Mouse (Mus musculus) brain, embryonic 14.5 days (tissue): ENCODE measurements at regions not wholly inside any gene's neighbourhood (a gene's known extent, or its start where the extent isn't known, plus 50 kb on each side); places are given as distances from the start of the nearest gene placed in this dataset.

Source experiments
- DNase-seq: peaks from one replicate; pipeline ENCODE4 v3.0.0-alpha.2; 2011; ENCODE audit warnings: low read depth
- CTCF ChIP-seq: fragments of 200-500 bp; IDR thresholded peaks from 2 replicates; pipeline ENCODE4 v1.5.1; 2012; ENCODE audit warnings: inconsistent platforms, mild to moderate bottlenecking, moderate library complexity, borderline replicate concordance; ENCODE audit not compliant: insufficient read depth, insufficient read length; ENCODE audit errors: extremely low read depth
- POLR2A ChIP-seq: fragments of 200-500 bp; IDR thresholded peaks from 2 replicates; pipeline ENCODE4 v1.6.1; 2012; ENCODE audit warnings: mild to moderate bottlenecking, inconsistent platforms, borderline replicate concordance; ENCODE audit not compliant: poor library complexity, insufficient read depth, insufficient read length, severe bottlenecking; ENCODE audit errors: extremely low read depth

GRCm38 (mm10) chr6:51641965-51642364, 118.3 kb downstream of the Snx10 start:
- TF ChIP-seq POLR2A = no peak
- TF ChIP-seq CTCF = no peak
- DNase-seq = no peak

GRCm38 (mm10) chr6:51648813-51649212, 125.1 kb downstream of the Snx10 start:
- peak; percentile 40 for DNase-seq
- TF ChIP-seq POLR2A = no peak

GRCm38 (mm10) chr6:51653753-51654152, 130.1 kb downstream of the Snx10 start:
- TF ChIP-seq CTCF (no peak), POLR2A (no peak)
- no peak for DNase-seq

- DNase-seq = no peak
- TF ChIP-seq CTCF (peak; percentile 9; the same call in 1 of the 2 replicates), POLR2A (no peak)
Measured at GRCm38 (mm10) chr6:51654991-51655390, 131.3 kb downstream of the Snx10 start.

- TF ChIP-seq CTCF = no peak
- no peak for TF ChIP-seq POLR2A
- DNase-seq = peak; percentile 63
Measured at GRCm38 (mm10) chr6:51656078-51656477, 132.4 kb downstream of the Snx10 start.

GRCm38 (mm10) chr6:51656883-51657640, 133.4 kb downstream of the Snx10 start:
- peak; percentile 86 for DNase-seq
- TF ChIP-seq CTCF = no peak
- TF ChIP-seq POLR2A = no peak

GRCm38 (mm10) chr6:51658360-51658759, 134.7 kb downstream of the Snx10 start:
- TF ChIP-seq POLR2A (no peak), CTCF (no peak)
- DNase-seq = peak; percentile 66

GRCm38 (mm10) chr6:51663178-51663577, 139.5 kb downstream of the Snx10 start:
- DNase-seq = no peak
- TF ChIP-seq POLR2A (no peak), CTCF (no peak)

GRCm38 (mm10) chr6:51664049-51664448, 140.3 kb downstream of the Snx10 start:
- no peak for DNase-seq
- no peak for TF ChIP-seq POLR2A
- no peak for TF ChIP-seq CTCF

- no peak for DNase-seq
- TF ChIP-seq CTCF = no peak
- no peak for TF ChIP-seq POLR2A
Measured at GRCm38 (mm10) chr6:51667022-51667421, 143.3 kb downstream of the Snx10 start.

GRCm38 (mm10) chr6:51675342-51675945, 151.7 kb downstream of the Snx10 start:
- no peak for TF ChIP-seq CTCF
- TF ChIP-seq POLR2A = no peak
- DNase-seq = peak; percentile 65

GRCm38 (mm10) chr6:51677162-51677996, 153.7 kb downstream of the Snx10 start:
- DNase-seq = no peak
- no peak for TF ChIP-seq CTCF
- TF ChIP-seq POLR2A = no peak

GRCm38 (mm10) chr6:51678743-51679142, 155.0 kb downstream of the Snx10 start:
- TF ChIP-seq CTCF (no peak), POLR2A (no peak)
- DNase-seq = no peak

GRCm38 (mm10) chr6:51680239-51680857, 156.6 kb downstream of the Snx10 start:
- TF ChIP-seq POLR2A = no peak
- TF ChIP-seq CTCF = no peak
- DNase-seq = no peak

GRCm38 (mm10) chr6:51683131-51683530, 159.4 kb downstream of the Snx10 start:
- TF ChIP-seq POLR2A = no peak
- no peak for TF ChIP-seq CTCF
- DNase-seq = no peak
